Mouse (Mus musculus) intestine, embryonic 15.5 days (tissue): Measurements from ENCODE around the gene Trak1. TPM values are rescaled to one million over a fixed set of nuclear protein-coding genes. Genes with fewer than 3 reads are reported as not detected.

Experiments
- ATAC-seq: fragments of 200-750 bp; cut with Nextera tagmentation; 2 replicates; pipeline ENCODE4 v1.8.0; 2017; ENCODE audit warnings: moderate TSS enrichment, moderate library complexity
- H3K27ac ChIP-seq: fragments of 300-500 bp; sonication (generic); 2 replicates; pipeline ENCODE4 v1.5.1; 2015; ENCODE audit warnings: mild to moderate bottlenecking, inconsistent platforms
- H3K27me3 ChIP-seq: fragments of 300-500 bp; sonication (generic); replicated peaks from 2 replicates; pipeline ENCODE4 v1.6.1; 2015; ENCODE audit warnings: inconsistent platforms
- H3K36me3 ChIP-seq: fragments of 300-500 bp; sonication (generic); 2 replicates; pipeline ENCODE4 v1.6.1; 2015; ENCODE audit warnings: inconsistent platforms
- H3K4me1 ChIP-seq: fragments of 300-500 bp; sonication (generic); replicated peaks from 2 replicates; pipeline ENCODE4 v1.6.1; 2015; ENCODE audit warnings: inconsistent platforms
- H3K4me2 ChIP-seq: fragments of 300-500 bp; sonication (generic); replicated peaks from 2 replicates; pipeline ENCODE4 v1.6.1; 2015; ENCODE audit warnings: mild to moderate bottlenecking, inconsistent platforms
- H3K4me3 ChIP-seq: fragments of 300-500 bp; sonication (generic); replicated peaks from 2 replicates; pipeline ENCODE4 v1.5.1; 2015; ENCODE audit warnings: inconsistent platforms
- H3K9ac ChIP-seq: fragments of 300-500 bp; sonication (generic); 2 replicates; pipeline ENCODE4 v1.6.1; 2015; ENCODE audit warnings: inconsistent platforms
- H3K9me3 ChIP-seq: fragments of 300-500 bp; sonication (generic); 2 replicates; pipeline ENCODE4 v1.6.1; 2016; ENCODE audit warnings: inconsistent platforms
- WGBS: fragments of 180-500 bp; shearing (Covaris S2); methylation state at CpG from one replicate; pipeline ENCODE4 v1.1.7; 2015; 5-methylcytosine and 5-hydroxymethylcytosine counted together
- polyA plus RNA-seq: library from polyadenylated mRNA; unstranded; fragments of >200 nt; fragmentation: Nextera tagmentation; extraction: Ambion mirVana; gene quantifications from 2 replicates; pipeline ENCODE4 v1.2.1, GENCODE M21; 2015

Gene Trak1
- polyA plus RNA-seq, 1 experiment from 2014 or later = 20.9 TPM

DNA sequence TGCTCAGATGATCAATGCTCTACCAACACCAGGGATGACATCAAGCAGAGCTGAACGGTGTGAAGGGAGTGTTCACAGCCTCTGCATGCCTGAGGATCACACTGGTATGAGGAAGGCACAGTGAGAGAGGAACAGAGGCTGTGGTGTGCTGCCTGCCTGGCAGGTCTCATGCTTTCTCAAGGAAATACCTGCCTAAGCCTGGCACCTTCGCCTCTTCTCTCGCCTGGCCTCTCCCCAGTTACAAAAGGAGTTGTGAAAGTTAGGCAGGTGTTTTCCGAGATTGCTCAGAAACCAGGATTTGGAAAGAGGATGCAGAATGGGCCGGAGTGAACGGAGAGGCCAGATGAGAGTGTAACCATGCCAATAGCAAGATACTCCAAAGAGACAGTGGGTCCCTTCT, 123.5 kb downstream of the Trak1 start:
- H3K27me3 ChIP-seq = no peaks in the 10 kb centered on the region
- ATAC-seq = no peak
- H3K9ac ChIP-seq = no peak overlapping the region; the same call in 1 of the 2 replicates
- H3K36me3 ChIP-seq = no peaks in the 10 kb centered on the region
- no peak overlapping the region for H3K4me3 ChIP-seq
- H3K9me3 ChIP-seq = no peaks in the 10 kb centered on the region
- WGBS = 79% methylated on average over 6 of the region's 6 CpGs
- H3K4me2 ChIP-seq = no peak overlapping the region
- peaks cover 31% of the 10 kb centered on the region for H3K4me1 ChIP-seq
- H3K27ac ChIP-seq = peak overlapping the region; percentile 28; the same call in 1 of the 2 replicates

DNA sequence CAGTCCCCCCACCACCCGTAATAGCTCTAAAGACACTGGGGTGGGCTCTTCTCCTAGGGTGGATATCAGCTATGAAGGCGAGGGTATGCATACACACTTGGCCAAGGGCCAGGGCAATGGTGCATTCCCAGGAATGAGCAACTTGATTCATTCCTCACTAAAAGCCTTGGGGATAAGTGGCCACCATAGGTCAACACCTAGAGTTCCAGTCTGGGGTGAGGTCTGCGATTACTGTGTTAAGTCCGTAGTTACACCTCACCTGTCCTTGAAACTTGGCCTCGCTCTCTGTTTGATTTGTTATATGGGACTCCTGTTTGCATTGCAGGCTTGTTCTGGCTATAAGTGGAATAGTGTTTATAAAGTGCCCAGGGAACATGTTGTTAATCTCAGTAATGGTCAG, 125.1 kb downstream of the Trak1 start:
- Histone ChIP-seq H3K4me2 (no peak overlapping the region; the same call in 1 of the 2 replicates), H3K4me1 (peaks cover 26% of the 10 kb centered on the region), H3K27me3 (no peaks in the 10 kb centered on the region), H3K4me3 (no peak overlapping the region), H3K9ac (peak overlapping the region; percentile 15; the same call in 1 of the 2 replicates), H3K9me3 (no peaks in the 10 kb centered on the region), H3K27ac (peak overlapping the region; percentile 77), H3K36me3 (no peaks in the 10 kb centered on the region)
- ATAC-seq = peak; percentile 67
- 23% methylated on average over 5 of the region's 5 CpGs for WGBS

DNA sequence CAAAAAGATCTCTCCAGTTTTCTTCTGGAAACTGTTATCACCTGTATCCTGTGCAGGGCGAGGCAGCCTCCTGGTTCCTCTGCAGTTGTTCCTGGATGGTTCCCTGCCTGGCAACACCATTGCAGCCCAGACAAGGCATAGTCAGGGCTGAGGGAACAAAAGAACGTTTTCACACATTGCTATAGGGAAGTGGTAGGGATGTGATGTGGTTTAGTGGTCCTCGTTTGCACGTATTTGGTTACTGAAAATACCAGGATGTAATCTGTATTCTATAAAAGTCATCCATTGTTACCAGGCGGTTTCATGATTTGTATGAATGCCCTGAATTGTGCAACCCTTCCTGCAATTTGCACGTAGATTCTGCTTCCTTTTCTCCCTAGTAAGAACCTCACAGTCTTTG, 126.3 kb downstream of the Trak1 start:
- Histone ChIP-seq H3K4me1 (peaks cover 26% of the 10 kb centered on the region), H3K27me3 (no peaks in the 10 kb centered on the region), H3K4me3 (no peak overlapping the region), H3K36me3 (no peaks in the 10 kb centered on the region), H3K4me2 (no peak overlapping the region), H3K27ac (no peak overlapping the region), H3K9ac (no peak overlapping the region), H3K9me3 (no peaks in the 10 kb centered on the region)
- WGBS = 75% methylated on average over 6 of the region's 6 CpGs
- no peak for ATAC-seq

DNA sequence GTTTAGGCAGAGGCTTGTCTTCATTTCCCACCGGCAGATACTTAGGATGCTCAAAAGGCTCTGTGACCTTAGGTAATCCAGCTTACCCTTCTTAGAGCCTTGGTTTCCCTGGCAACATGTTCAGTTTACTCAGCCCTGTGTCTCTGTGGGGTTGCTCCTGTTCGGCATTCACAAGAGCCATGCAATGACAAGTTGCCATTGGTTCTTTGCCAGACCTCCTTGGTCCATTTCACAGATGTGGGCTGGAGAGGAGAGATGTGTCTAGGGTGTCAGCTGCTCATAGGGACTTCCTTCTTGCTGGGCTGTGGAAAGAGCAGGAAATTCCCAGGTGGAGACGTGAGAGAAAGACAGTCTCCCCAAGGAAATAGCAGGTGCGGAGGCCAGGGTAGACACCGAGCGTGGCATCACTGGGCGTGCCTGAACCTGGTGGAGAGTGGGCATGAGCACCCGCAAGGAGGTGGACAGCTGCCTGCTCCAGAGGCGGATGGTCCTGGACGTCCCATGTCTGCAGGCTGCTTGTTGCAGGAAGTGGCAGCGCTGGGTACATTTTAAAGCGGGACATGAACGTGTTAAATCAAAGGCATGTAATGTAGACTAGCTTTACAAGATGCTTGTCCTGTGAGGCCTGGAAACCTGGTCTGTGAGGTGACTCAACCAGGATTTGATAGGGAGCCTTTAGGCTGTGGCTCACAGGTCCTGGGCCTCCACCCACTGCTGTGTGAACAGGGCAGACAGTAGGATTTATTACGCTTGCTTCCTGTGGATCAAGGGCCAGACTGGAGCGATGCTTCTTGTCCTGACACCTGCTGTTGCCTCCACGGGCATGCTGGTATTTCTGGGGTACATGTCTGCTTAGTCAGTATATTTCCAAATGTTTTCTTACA, 127.2 kb downstream of the Trak1 start:
- ATAC-seq = no peak; the same call in 1 of the 2 replicates
- no peak overlapping the region for H3K4me2 ChIP-seq
- no peaks in the 10 kb centered on the region for H3K9me3 ChIP-seq
- 72% methylated on average over 16 of the region's 16 CpGs for WGBS
- H3K4me3 ChIP-seq = no peak overlapping the region
- peaks cover 25% of the 10 kb centered on the region for H3K4me1 ChIP-seq
- no peaks in the 10 kb centered on the region for H3K27me3 ChIP-seq
- no peak overlapping the region for H3K27ac ChIP-seq
- no peak overlapping the region for H3K9ac ChIP-seq
- H3K36me3 ChIP-seq = no peaks in the 10 kb centered on the region

DNA sequence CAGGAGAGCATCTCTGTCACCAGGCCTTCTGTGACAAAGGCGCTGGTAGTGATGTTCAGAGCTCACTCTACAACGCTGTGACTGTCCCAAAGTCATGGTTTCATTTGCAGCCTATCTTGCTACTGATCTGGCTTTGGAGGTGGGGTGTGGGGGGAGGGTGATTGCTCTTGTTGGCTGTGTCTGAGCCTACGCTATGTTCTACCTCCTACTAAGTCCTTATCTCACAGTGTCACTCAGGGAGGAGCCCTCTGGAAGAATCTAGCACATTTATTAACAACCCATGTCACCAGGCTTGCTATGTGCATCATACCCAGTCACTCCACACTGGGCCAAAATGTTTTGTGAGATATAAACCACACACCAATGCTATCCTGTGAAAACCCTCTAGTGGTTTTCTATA, 129.1 kb downstream of the Trak1 start:
- Histone ChIP-seq H3K9ac (no peak overlapping the region), H3K4me1 (peaks cover 31% of the 10 kb centered on the region), H3K27ac (no peak overlapping the region), H3K4me2 (no peak overlapping the region), H3K4me3 (no peak overlapping the region), H3K36me3 (no peaks in the 10 kb centered on the region), H3K27me3 (no peaks in the 10 kb centered on the region), H3K9me3 (no peaks in the 10 kb centered on the region)
- ATAC-seq = peak; percentile 41; the same call in 1 of the 2 replicates
- WGBS = 77% methylated on average over 3 of the region's 3 CpGs

DNA sequence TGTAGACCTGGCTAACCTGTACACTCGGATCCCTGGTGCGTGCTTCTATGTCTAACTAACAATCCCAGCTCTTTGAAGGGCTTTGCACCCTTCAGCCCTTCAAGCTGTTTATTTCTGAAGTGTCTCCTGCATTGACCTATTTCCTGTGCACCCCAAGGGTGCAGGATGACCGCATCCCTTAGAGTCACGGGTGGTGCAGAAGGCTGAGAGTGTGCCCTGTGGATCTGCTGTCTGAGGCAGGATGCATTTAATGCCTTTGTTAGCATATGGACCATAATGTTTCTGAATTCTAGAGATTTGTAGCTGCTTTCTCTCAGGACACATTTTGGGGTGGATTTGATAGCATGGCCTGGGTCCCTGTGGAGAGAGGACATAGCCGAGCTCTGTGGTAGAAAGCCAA, 129.6 kb downstream of the Trak1 start:
- ATAC-seq = no peak
- H3K27me3 ChIP-seq = no peaks in the 10 kb centered on the region
- 88% methylated on average over 5 of the region's 5 CpGs for WGBS
- no peak overlapping the region for H3K4me3 ChIP-seq
- H3K36me3 ChIP-seq = no peaks in the 10 kb centered on the region
- no peaks in the 10 kb centered on the region for H3K9me3 ChIP-seq
- H3K27ac ChIP-seq = no peak overlapping the region
- no peak overlapping the region for H3K4me2 ChIP-seq
- H3K4me1 ChIP-seq = peaks cover 27% of the 10 kb centered on the region
- no peak overlapping the region for H3K9ac ChIP-seq

DNA sequence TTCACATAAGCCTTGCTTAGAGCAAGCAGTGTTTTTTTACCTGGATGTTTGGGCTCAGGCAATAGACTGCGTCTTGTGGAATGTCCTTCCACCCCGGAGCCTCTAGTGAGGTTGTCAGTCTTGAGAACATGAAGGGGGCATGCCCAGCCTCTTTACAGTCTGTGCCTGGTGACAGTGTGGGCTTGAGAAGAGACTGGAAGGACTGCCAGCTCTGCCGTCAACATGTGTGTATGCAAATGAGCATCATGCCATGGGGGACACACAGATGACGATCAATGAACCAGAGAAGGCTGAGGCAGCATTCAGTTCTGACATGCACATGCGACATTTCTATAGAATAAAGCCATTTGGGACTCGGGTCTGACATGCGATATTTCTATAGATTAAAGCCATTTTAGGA, 132.3 kb downstream of the Trak1 start:
- Histone ChIP-seq H3K4me3 (no peak overlapping the region), H3K9ac (no peak overlapping the region), H3K27ac (no peak overlapping the region), H3K9me3 (no peaks in the 10 kb centered on the region), H3K27me3 (no peaks in the 10 kb centered on the region), H3K36me3 (no peaks in the 10 kb centered on the region), H3K4me2 (no peak overlapping the region), H3K4me1 (peaks cover 12% of the 10 kb centered on the region)
- WGBS = 89% methylated on average over 7 of the region's 7 CpGs
- no peak for ATAC-seq

DNA sequence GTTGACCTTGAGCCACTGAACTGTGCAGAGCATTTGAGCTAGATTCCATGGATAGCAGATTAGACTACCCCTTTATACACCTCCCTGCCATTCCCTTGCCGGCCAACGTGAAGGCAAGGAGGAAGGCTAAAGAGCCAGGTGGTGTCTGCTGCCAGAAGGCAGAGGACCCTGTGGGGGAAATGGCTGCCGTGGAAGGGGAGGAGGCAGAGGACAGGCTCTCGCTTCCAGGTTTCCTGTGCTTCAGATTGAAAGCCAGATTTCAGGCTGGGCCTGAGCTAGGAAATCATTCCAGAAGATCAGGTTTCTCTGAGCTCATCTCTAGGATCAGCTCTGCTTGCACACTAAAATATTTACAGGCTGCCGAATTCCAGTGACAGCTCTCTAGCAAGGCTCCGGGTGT, 133.1 kb downstream of the Trak1 start:
- Histone ChIP-seq H3K4me2 (no peak overlapping the region), H3K4me1 (peaks cover 13% of the 10 kb centered on the region), H3K4me3 (no peak overlapping the region), H3K27ac (peak overlapping the region; percentile 41), H3K9ac (no peak overlapping the region), H3K27me3 (no peaks in the 10 kb centered on the region), H3K9me3 (no peaks in the 10 kb centered on the region), H3K36me3 (no peaks in the 10 kb centered on the region)
- no peak for ATAC-seq
- WGBS = 29% methylated on average over 6 of the region's 6 CpGs

DNA sequence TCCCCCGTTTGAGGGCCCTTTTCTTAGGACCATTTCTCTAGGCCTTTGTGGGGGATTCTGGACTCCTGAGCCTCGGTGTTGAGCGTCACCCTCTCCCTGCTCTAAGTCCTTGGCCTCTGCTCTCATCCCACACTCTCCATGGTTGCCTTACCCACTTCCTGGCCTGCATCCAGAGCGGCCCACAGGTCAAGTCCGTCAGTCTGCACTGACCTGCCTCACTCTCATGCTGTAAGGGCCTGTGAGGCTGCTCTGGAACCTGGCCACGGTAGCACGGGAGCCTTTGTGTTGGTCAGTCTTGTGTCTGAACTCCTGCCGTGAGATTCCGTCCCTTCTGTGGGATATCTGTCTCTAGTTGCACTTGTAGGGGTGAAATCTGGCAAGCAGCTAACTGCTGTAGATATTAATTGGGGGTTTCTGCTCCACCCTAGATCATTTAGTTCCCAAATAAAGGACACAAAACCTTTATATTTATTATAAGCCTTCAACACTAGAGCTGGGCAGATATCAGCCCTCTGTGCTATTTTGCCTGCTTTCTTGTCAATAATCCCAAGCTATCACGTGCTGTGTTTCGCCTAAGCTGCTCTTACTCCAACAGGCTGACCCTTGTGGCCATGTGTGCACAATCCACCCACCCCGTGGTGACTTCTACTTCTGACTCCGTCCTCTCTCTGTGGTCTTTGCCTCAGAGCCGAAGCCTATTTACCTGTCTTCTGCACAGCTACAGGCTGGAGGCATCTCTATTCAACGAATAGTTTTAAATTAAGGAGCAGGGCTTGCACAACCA, 136.6 kb downstream of the Trak1 start:
- Histone ChIP-seq H3K36me3 (no peaks in the 10 kb centered on the region), H3K27me3 (no peaks in the 10 kb centered on the region), H3K4me2 (no peak overlapping the region), H3K27ac (peak overlapping the region; percentile 40; the same call in 1 of the 2 replicates), H3K4me1 (peaks cover 22% of the 10 kb centered on the region), H3K9ac (no peak overlapping the region), H3K4me3 (no peak overlapping the region), H3K9me3 (no peaks in the 10 kb centered on the region)
- ATAC-seq = no peak
- 86% methylated on average over 15 of the region's 15 CpGs for WGBS

DNA sequence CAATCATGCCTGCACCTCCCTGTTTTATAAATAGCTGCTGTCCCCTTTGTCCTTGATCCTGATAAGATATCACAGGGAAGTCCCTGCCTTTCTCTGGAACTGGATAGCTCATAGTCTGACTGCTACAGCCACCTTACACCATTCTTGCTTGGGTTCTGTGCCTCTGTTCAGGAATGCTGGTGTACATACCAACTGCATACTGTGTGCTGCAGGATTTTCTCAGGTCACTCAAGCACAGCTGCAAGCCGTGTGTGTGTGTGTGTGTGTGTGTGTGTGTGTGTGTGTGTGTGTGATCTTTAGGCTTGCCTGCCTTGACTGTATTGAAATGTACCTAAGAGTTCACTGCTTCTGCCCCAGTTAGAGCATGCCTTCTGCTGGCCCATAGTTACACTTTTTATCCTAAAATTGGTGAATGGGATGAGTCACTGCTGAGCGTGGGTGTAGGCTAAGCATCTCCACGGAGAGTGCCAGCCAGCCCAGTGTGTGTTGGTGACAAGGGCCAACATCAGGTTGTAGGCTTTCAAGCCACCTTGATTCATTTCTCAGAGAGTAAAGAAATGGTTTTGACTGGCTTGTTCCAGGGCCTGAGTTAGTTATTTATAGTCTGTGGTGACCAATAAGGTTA, 138.1 kb downstream of the Trak1 start:
- Histone ChIP-seq H3K27ac (peak overlapping the region; percentile 86), H3K4me2 (no peak overlapping the region; the same call in 1 of the 2 replicates), H3K9ac (no peak overlapping the region), H3K36me3 (no peaks in the 10 kb centered on the region), H3K4me1 (peaks cover 12% of the 10 kb centered on the region; the same call in 1 of the 2 replicates), H3K27me3 (no peaks in the 10 kb centered on the region), H3K4me3 (no peak overlapping the region), H3K9me3 (no peaks in the 10 kb centered on the region)
- 49% methylated on average over 3 of the region's 3 CpGs for WGBS
- peak; percentile 40 for ATAC-seq

DNA sequence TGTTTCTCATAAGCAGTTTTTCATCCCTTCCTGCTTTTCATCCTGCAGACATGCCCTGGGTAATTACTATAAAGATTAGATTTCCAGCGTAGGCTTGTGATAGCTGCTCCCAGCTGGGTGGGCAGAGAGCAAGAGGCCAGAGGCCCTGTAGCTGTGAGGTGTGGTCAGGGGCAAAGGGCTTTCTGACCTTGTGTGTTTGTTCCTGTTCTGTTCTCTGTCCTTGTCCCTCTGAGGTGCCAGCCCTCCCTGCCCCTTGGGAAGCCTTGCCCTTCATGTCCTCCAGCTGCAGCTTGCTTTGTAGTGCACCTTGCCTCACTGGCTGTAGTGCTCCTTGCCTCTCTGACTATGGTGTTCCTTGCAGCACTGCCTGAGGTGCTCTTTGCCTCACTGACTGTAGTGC, 139.2 kb downstream of the Trak1 start:
- Histone ChIP-seq H3K9me3 (no peaks in the 10 kb centered on the region), H3K4me3 (no peak overlapping the region), H3K27ac (peak overlapping the region; percentile 86), H3K4me1 (0 out of 2 replicates have a peak, but pooled peaks cover 10% of the 10 kb centered on the region), H3K27me3 (no peaks in the 10 kb centered on the region), H3K36me3 (no peaks in the 10 kb centered on the region), H3K9ac (no peak overlapping the region), H3K4me2 (0 out of 2 replicates have a peak overlapping the region, but pooled peaks have one; percentile 14)
- 20% methylated on average over 1 of the region's 1 CpGs for WGBS
- ATAC-seq = peak; percentile 91

DNA sequence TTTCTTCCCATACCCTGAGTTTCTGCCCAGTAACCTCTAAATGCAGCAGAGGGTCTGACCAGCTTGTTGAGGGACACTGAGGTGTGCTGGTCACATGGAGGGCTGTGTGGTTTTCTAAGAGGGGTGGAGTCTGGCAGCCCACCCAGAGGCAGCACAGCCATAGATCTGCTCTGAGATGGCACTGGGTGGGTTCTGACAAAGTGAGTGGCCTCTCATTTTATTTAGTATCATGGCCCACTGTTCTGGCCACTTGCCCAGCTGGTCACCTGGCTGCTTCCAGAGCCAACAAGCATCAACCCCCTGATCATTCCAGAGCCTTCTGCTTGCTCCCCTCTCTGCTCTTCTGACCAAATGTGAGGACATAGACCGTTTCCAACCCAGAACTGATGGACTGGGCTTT, 144.8 kb downstream of the Trak1 start:
- Histone ChIP-seq H3K36me3 (peaks cover 23% of the 10 kb centered on the region), H3K27ac (no peak overlapping the region), H3K9ac (no peak overlapping the region), H3K4me2 (no peak overlapping the region), H3K4me1 (0 out of 2 replicates have a peak, but pooled peaks cover 4% of the 10 kb centered on the region), H3K4me3 (no peak overlapping the region), H3K27me3 (no peaks in the 10 kb centered on the region), H3K9me3 (no peaks in the 10 kb centered on the region)
- no peak for ATAC-seq
- WGBS = 71% methylated on average over 1 of the region's 1 CpGs
